21 mouse cellular contexts compared by ENCODE assay signal in the genomic region with DNA sequence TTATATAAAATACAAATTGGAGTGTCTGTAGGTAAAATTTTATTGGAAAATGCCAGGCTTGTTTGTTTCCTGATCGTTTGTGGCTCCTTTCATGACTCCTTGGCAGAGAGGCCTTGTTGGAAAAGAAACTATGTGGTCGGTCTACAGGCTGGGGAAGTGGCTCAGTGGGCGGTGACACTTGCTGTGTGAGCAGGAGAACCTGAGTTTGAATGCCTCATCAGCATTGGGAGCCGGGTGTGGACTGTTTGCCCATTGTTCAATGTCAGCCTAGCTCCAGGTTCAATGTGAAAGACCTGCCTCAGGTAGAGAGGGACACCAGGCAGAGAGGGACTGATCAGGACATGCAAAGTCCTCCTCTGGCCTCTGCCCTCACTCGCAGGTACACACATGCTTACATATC.
DNase-seq lines count a peak whose midpoint lies in the region; ATAC-seq and TF ChIP-seq lines count a peak whose summit lies in the region.
"Had no signal": no experiment of that assay in that cellular context is flagged by ENCODE, and none has a peak within 500 bp of the region (broad histone marks: within the 10 kb centered on the region; RNA-seq: fewer than 3 reads in every experiment).

No protein-coding gene starts in this region.

- TF ChIP-seq CTCF in kidney, adult 2 months (conservative IDR thresholded peaks at IDR 0.05; ENCODE audit: insufficient read depth, insufficient read length, low read depth, low read length), result no peak

- H3K27ac ChIP-seq in kidney, adult 2 months (ENCODE audit: insufficient read depth, low read depth, low read length), result no peak overlapping the region
- no peak overlapping the region for H3K27ac ChIP-seq in kidney, embryonic 14.5 days (ENCODE audit: low read depth, low read length)
- 0 out of 2 replicates have a peak overlapping the region, but pooled peaks have one; percentile 27 for H3K27ac ChIP-seq in brown adipose tissue, adult 24 weeks (replicated peaks; ENCODE audit: low read depth, low read length)
- no peak overlapping the region for H3K27ac ChIP-seq in forebrain, embryonic 16.5 days (ENCODE audit: low read length)
- H3K27ac ChIP-seq: embryonic facial prominence, embryonic 10.5 days; embryonic facial prominence, embryonic 12.5 days; forebrain, embryonic 13.5 days; forebrain, embryonic 15.5 days had no signal

- no peaks in the 10 kb centered on the region for H3K36me3 ChIP-seq in kidney, adult 2 months (ENCODE audit: control insufficient read depth, insufficient read depth, low read length)
- no peaks in the 10 kb centered on the region for H3K36me3 ChIP-seq in kidney, embryonic 14.5 days (ENCODE audit: control insufficient read depth, insufficient read depth, low read length)
- no peaks in the 10 kb centered on the region for H3K36me3 ChIP-seq in forebrain, embryonic 16.5 days (ENCODE audit: control insufficient read depth, insufficient read depth)
- H3K36me3 ChIP-seq: embryonic facial prominence, embryonic 10.5 days; embryonic facial prominence, embryonic 12.5 days; forebrain, embryonic 15.5 days; G1E had no signal

- H3K4me1 ChIP-seq in kidney, adult 2 months (ENCODE audit: control insufficient read depth, insufficient read depth, low read length), result no peaks in the 10 kb centered on the region
- no peaks in the 10 kb centered on the region for H3K4me1 ChIP-seq in kidney, embryonic 14.5 days (ENCODE audit: control insufficient read depth, insufficient read depth, low read length)
- H3K4me1 ChIP-seq in brown adipose tissue, adult 24 weeks (ENCODE audit: control insufficient read depth, insufficient read depth, insufficient read length, low read length), result peaks cover 4% of the 10 kb centered on the region
- H3K4me1 ChIP-seq in forebrain, embryonic 16.5 days (replicated peaks; ENCODE audit: control insufficient read depth, insufficient read depth, low read length), result peaks cover 12% of the 10 kb centered on the region; the same call in 1 of the 2 replicates

- no peaks in the 10 kb centered on the region for H3K9me3 ChIP-seq in kidney, embryonic 14.5 days (ENCODE audit: control insufficient read depth, low read length)
- no peaks in the 10 kb centered on the region for H3K9me3 ChIP-seq in forebrain, embryonic 16.5 days (ENCODE audit: control insufficient read depth, low read length)
- H3K9me3 ChIP-seq: embryonic facial prominence, embryonic 10.5 days; embryonic facial prominence, embryonic 12.5 days; forebrain, embryonic 13.5 days; forebrain, embryonic 15.5 days; G1E had no signal

- H3K27me3 ChIP-seq in kidney, adult 2 months (replicated peaks; ENCODE audit: control insufficient read depth, insufficient read depth, low read length), result no peaks in the 10 kb centered on the region
- no peaks in the 10 kb centered on the region for H3K27me3 ChIP-seq in kidney, embryonic 14.5 days (ENCODE audit: control insufficient read depth, insufficient read depth, low read length)
- no peaks in the 10 kb centered on the region for H3K27me3 ChIP-seq in forebrain, embryonic 16.5 days (replicated peaks; ENCODE audit: control insufficient read depth, insufficient read depth, low read length)
- H3K27me3 ChIP-seq: embryonic facial prominence, embryonic 12.5 days; forebrain, embryonic 15.5 days; Patski had no signal

- TF ChIP-seq POLR2A in kidney, adult 2 months (IDR thresholded peaks at IDR 0.05; ENCODE audit: low read depth, low read length), result no peak

- no peak for ATAC-seq in kidney, embryonic 14.5 days (ENCODE audit: low FRiP score, low TSS enrichment)
- no peak for ATAC-seq in forebrain, embryonic 16.5 days
- ATAC-seq: activated CD4-positive, CD25-positive, alpha-beta regulatory T cell, adult 4 months; forebrain, embryonic 13.5 days; forebrain, embryonic 15.5 days; Patski had no signal

- H3K4me2 ChIP-seq in kidney, embryonic 14.5 days (replicated peaks; ENCODE audit: low read depth, low read length), result no peak overlapping the region
- H3K4me2 ChIP-seq in forebrain, embryonic 16.5 days (ENCODE audit: low read length), result no peak overlapping the region
- H3K4me2 ChIP-seq: embryonic facial prominence, embryonic 12.5 days; forebrain, embryonic 13.5 days; forebrain, embryonic 15.5 days had no signal

- no peak overlapping the region for H3K4me3 ChIP-seq in kidney, adult 2 months (ENCODE audit: insufficient read depth, low read depth, low read length)
- no peak overlapping the region for H3K4me3 ChIP-seq in kidney, embryonic 14.5 days (ENCODE audit: low read length)
- no peak overlapping the region for H3K4me3 ChIP-seq in brown adipose tissue, adult 24 weeks (ENCODE audit: insufficient read depth, low read depth, low read length)
- H3K4me3 ChIP-seq in forebrain, embryonic 16.5 days (replicated peaks; ENCODE audit: low read length), result no peak overlapping the region
- H3K4me3 ChIP-seq: embryonic facial prominence, embryonic 10.5 days; embryonic facial prominence, embryonic 12.5 days; forebrain, embryonic 13.5 days; forebrain, embryonic 15.5 days had no signal

- peak; percentile 4 for DNase-seq in kidney, adult 2 months
- peak; percentile 50 for DNase-seq in R1 (ENCODE audit: low read depth, low spot score)
- DNase-seq in cerebellum, adult 11-12 months, result no peak
- DNase-seq: adrenal gland, adult 8-10 months; adrenal gland, postnatal 14 days; adrenal gland, postnatal 36 days; cerebellum, adult 11 months; cerebellum, adult 2 months; cerebellum, adult 9-10 months; cerebellum, postnatal 10 days; cerebellum, postnatal 25 days had no signal

- 80% methylated on average over 5 of the region's 5 CpGs for WGBS in kidney, adult 2 months
- 85% methylated on average over 5 of the region's 5 CpGs for WGBS in kidney, embryonic 14.5 days
- WGBS in forebrain, embryonic 16.5 days, result 70% methylated on average over 5 of the region's 5 CpGs

- no peak overlapping the region for H3K9ac ChIP-seq in kidney, embryonic 14.5 days (ENCODE audit: low read depth, low read length)
- no peak overlapping the region for H3K9ac ChIP-seq in forebrain, embryonic 16.5 days (replicated peaks; ENCODE audit: low read depth, low read length)
- H3K9ac ChIP-seq: embryonic facial prominence, embryonic 12.5 days; forebrain, embryonic 13.5 days; forebrain, embryonic 15.5 days had no signal
